7 mouse cellular contexts compared by ENCODE assay signal in genomic region chr5:24393392-24393997, GRCm38 (mm10). TPM values are rescaled to one million over a fixed set of nuclear protein-coding genes. Genes with fewer than 3 reads are reported as not detected.
DNase-seq lines count a peak whose midpoint lies in the region; ATAC-seq lines count a peak whose summit lies in the region.

Abcb8 (plus strand) TSS chr5:24393663.

- H3K27me3 ChIP-seq in embryonic facial prominence, embryonic 10.5 days (replicated peaks; ENCODE audit: low read depth, poor library complexity, severe bottlenecking): peaks cover 33% of the 10 kb centered on the region
- H3K27me3 ChIP-seq in intestine, embryonic 16.5 days (replicated peaks; ENCODE audit: control insufficient read depth, insufficient read depth, low read length): no peaks in the 10 kb centered on the region

- intact Hi-C loops in left cerebral cortex, postnatal 25 days (cut with DNase I): loop anchor here (5.0 kb wide), 1 partner anchor 226 kb away; no protein-coding TSS in a partner anchor

- peak within 1 kb of the TSS; percentile 69 for H3K9ac ChIP-seq in intestine, embryonic 16.5 days (ENCODE audit: low read depth, low read length)

- no peak for ATAC-seq in intestine, embryonic 16.5 days

- peak within 1 kb of the TSS; percentile 62 for H3K4me3 ChIP-seq in embryonic facial prominence, embryonic 10.5 days
- peak within 1 kb of the TSS; percentile 57 for H3K4me3 ChIP-seq in intestine, embryonic 16.5 days (ENCODE audit: low read length)

- H3K9me3 ChIP-seq in embryonic facial prominence, embryonic 10.5 days: no peaks in the 10 kb centered on the region
- H3K9me3 ChIP-seq in intestine, embryonic 16.5 days (ENCODE audit: control insufficient read depth, low read length): no peaks in the 10 kb centered on the region

- peak within 1 kb of the TSS; percentile 87 for H3K27ac ChIP-seq in embryonic facial prominence, embryonic 10.5 days (replicated peaks)
- H3K27ac ChIP-seq in intestine, embryonic 16.5 days (ENCODE audit: low read length): peak within 1 kb of the TSS; percentile 80

- peak; percentile 90 for DNase-seq in adrenal gland, postnatal 10 days
- peak; percentile 80 for DNase-seq in embryonic facial prominence, embryonic 10.5 days (ENCODE audit: low spot score)
- no peak for DNase-seq in gonadal fat pad, adult 2 months (ENCODE audit: low read depth)
- peak; percentile 87 to 94 for DNase-seq in left cerebral cortex, postnatal 25 days (ENCODE audit: low spot score in 2 of 2)
- peak; percentile 84 for DNase-seq in mesoderm, embryonic 11.5 days (ENCODE audit: low read depth, low spot score)
- DNase-seq in right cerebral cortex, postnatal 25 days: peak; percentile 77

- H3K4me2 ChIP-seq in intestine, embryonic 16.5 days (ENCODE audit: low read depth, low read length): peak within 1 kb of the TSS; percentile 54

- H3K36me3 ChIP-seq in embryonic facial prominence, embryonic 10.5 days (replicated peaks): peaks cover 4% of the 10 kb centered on the region; the same call in 1 of the 2 replicates
- H3K36me3 ChIP-seq in intestine, embryonic 16.5 days (ENCODE audit: control insufficient read depth, insufficient read depth, low read length): no peaks in the 10 kb centered on the region

- 23% methylated on average over 7 of the region's 7 CpGs for WGBS in embryonic facial prominence, embryonic 10.5 days
- 22% methylated on average over 7 of the region's 7 CpGs for WGBS in intestine, embryonic 16.5 days

- peaks cover 30% of the 10 kb centered on the region for H3K4me1 ChIP-seq in embryonic facial prominence, embryonic 10.5 days
- peaks cover 18% of the 10 kb centered on the region for H3K4me1 ChIP-seq in intestine, embryonic 16.5 days (ENCODE audit: control insufficient read depth, insufficient read depth, low read length)

RNA-seq across cellular contexts. Expression of gene Abcb8, which starts in this region (rescaled TPM):
- total RNA-seq in adrenal gland, postnatal 10 days (2021): 100 to 1,000 TPM in 1 of 2 experiments, 10 to 100 TPM in 1; 93.7 to 116 TPM
- polyA plus RNA-seq in embryonic facial prominence, embryonic 10.5 days (2016; fragmentation: Nextera tagmentation; extraction: Ambion mirVana): 53.6 and 57.2 TPM in 2 replicates
- polyA plus RNA-seq in gonadal fat pad, adult 2 months (2012; rRNA removed): 52.2 and 61.0 TPM in 2 replicates
- 89.8 and 91.3 TPM in 2 replicates for polyA plus RNA-seq in intestine, embryonic 16.5 days (2015; fragmentation: Nextera tagmentation; extraction: Ambion mirVana)
- total RNA-seq in left cerebral cortex, postnatal 25 days (2021): 10 to 100 TPM; 41.3 to 54.2 TPM
